8 mouse cellular contexts compared by ENCODE assay signal in the genomic region with DNA sequence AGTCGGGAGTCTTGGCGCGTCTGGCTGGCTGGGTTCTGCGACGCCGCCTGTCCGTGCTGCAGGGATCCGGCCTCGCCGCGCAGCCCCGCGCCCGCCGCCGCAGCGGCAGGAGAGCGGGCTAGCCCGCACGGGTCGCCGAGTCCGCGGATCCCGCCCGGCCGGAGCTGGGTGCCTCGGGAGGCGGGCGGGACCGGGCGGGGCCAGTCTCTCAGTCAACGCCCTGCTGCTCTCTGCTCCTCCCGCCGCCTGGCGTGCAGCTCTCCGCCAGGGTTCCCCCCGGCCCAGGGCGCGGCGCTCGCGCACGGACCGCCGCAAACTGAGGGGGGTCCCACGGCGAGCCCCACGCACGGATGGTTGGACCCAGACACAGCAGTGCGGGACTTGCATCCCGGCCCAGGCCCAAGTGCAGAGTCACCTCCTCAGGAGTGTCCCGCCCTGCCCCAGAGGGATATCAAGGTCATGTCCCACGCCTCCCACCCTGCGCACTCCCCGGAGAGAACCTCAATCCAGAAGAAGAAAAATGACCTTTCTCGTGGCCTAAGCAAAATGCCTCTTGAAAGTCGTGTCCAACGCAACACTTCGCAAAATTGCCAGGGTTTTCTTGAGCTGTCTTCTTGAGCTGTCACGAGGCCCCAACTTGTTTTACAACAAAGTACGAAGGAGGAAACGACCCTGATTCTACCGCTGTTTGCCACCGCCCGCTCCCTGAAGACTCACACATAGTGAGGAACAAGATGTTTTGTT. TPM values are rescaled to one million over a fixed set of nuclear protein-coding genes. Genes with fewer than 3 reads are reported as not detected.
DNase-seq lines count a peak whose midpoint lies in the region; ATAC-seq and TF ChIP-seq lines count a peak whose summit lies in the region.
"Had no signal": no experiment of that assay in that cellular context is flagged by ENCODE, and none has a peak within 500 bp of the region (broad histone marks: within the 10 kb centered on the region; RNA-seq: fewer than 3 reads in every experiment).

No protein-coding gene starts in this region.

- no peaks in the 10 kb centered on the region for H3K9me3 ChIP-seq in forebrain, postnatal 0 days (ENCODE audit: low read length)
- no peaks in the 10 kb centered on the region for H3K9me3 ChIP-seq in midbrain, embryonic 10.5 days (replicated peaks)
- H3K9me3 ChIP-seq in stomach, postnatal 0 days (ENCODE audit: control insufficient read depth, low read length), result no peaks in the 10 kb centered on the region

- peak overlapping the region; percentile 60 for H3K4me3 ChIP-seq in forebrain, postnatal 0 days (ENCODE audit: low read depth, low read length)
- peak overlapping the region; percentile 68 for H3K4me3 ChIP-seq in midbrain, embryonic 10.5 days
- H3K4me3 ChIP-seq in stomach, postnatal 0 days (ENCODE audit: low read depth, low read length), result peak overlapping the region; percentile 63
- H3K4me3 ChIP-seq: erythroblast, embryonic 14.5 days had no signal

- peak; percentile 62 for ATAC-seq in forebrain, postnatal 0 days
- peak; percentile 84 for ATAC-seq in stomach, postnatal 0 days (ENCODE audit: low FRiP score, low TSS enrichment)

- 2% methylated on average over 54 of the region's 66 CpGs for WGBS in forebrain, postnatal 0 days
- under 1% methylated on average over 57 of the region's 66 CpGs for WGBS in midbrain, embryonic 10.5 days
- 2% methylated on average over 33 of the region's 66 CpGs for WGBS in stomach, postnatal 0 days

- intact Hi-C loops in heart, postnatal 36 days (cut with DNase I), result no loop called here

- peaks cover 4% of the 10 kb centered on the region; the same call in 1 of the 2 replicates for H3K4me1 ChIP-seq in forebrain, postnatal 0 days (ENCODE audit: insufficient read depth)
- peaks cover 23% of the 10 kb centered on the region for H3K4me1 ChIP-seq in midbrain, embryonic 10.5 days
- no peaks in the 10 kb centered on the region for H3K4me1 ChIP-seq in stomach, postnatal 0 days (replicated peaks; ENCODE audit: control insufficient read depth, insufficient read depth)

- no peak for TF ChIP-seq EP300 in stomach, postnatal 0 days (optimal IDR thresholded peaks at IDR 0.05)

- peak; percentile 35 for DNase-seq in Muller cell, postnatal 12 days (ENCODE audit: inconsistent ontology term)
- DNase-seq in adrenal gland, adult 8-10 months, result peak; percentile 15
- DNase-seq in forebrain, postnatal 0 days, result peak; percentile 15
- DNase-seq in heart, postnatal 36 days, result peak; percentile 21 to 48
- DNase-seq in layer of hippocampus, postnatal 36 days, result peak; percentile 29 to 42
- peak; percentile 56 for DNase-seq in midbrain, embryonic 10.5 days (ENCODE audit: low spot score)
- peak; percentile 62 for DNase-seq in stomach, postnatal 0 days (ENCODE audit: low spot score)

- TF ChIP-seq CTCF in forebrain, postnatal 0 days (IDR thresholded peaks at IDR 0.05; ENCODE audit: low read depth), result 0 out of 2 replicates have a peak, but pooled peaks have one; percentile 17
- peak; percentile 46; the same call in 1 of the 2 replicates for TF ChIP-seq CTCF in stomach, postnatal 0 days (IDR thresholded peaks at IDR 0.05; ENCODE audit: low read depth)

- peak overlapping the region; percentile 94 for H3K4me2 ChIP-seq in forebrain, postnatal 0 days (ENCODE audit: low read depth)
- H3K4me2 ChIP-seq in stomach, postnatal 0 days (replicated peaks; ENCODE audit: low read depth), result peak overlapping the region; percentile 87

- H3K27ac ChIP-seq in forebrain, postnatal 0 days (ENCODE audit: low read depth, low read length), result no peak overlapping the region
- peak overlapping the region; percentile 49; the same call in 1 of the 2 replicates for H3K27ac ChIP-seq in midbrain, embryonic 10.5 days (replicated peaks)
- peak overlapping the region; percentile 78 for H3K27ac ChIP-seq in stomach, postnatal 0 days (replicated peaks)

- no peaks in the 10 kb centered on the region for H3K36me3 ChIP-seq in forebrain, postnatal 0 days (ENCODE audit: insufficient read depth)
- no peaks in the 10 kb centered on the region for H3K36me3 ChIP-seq in midbrain, embryonic 10.5 days
- H3K36me3 ChIP-seq in stomach, postnatal 0 days (ENCODE audit: control insufficient read depth, insufficient read depth, low read length), result no peaks in the 10 kb centered on the region

- H3K9ac ChIP-seq in forebrain, postnatal 0 days, result peak overlapping the region; percentile 52
- H3K9ac ChIP-seq in stomach, postnatal 0 days (ENCODE audit: low read length), result peak overlapping the region; percentile 61

- peaks cover 11% of the 10 kb centered on the region; the same call in 1 of the 2 replicates for H3K27me3 ChIP-seq in forebrain, postnatal 0 days (ENCODE audit: insufficient read depth, low read length)
- H3K27me3 ChIP-seq in midbrain, embryonic 10.5 days (ENCODE audit: low read depth, poor library complexity, severe bottlenecking), result peaks cover 63% of the 10 kb centered on the region
- no peaks in the 10 kb centered on the region for H3K27me3 ChIP-seq in stomach, postnatal 0 days (ENCODE audit: control insufficient read depth, insufficient read depth, low read length)

RNA-seq across cellular contexts. Expression of a gene that starts 0.5 kb away (rescaled TPM):
- total RNA-seq in adrenal gland, adult 8-10 months (2022), result 1 to 10 TPM; 2.6 to 7.6 (median 3.8) TPM
- 2.7 and 3.9 TPM in 2 replicates for total RNA-seq in forebrain, postnatal 0 days (2014; rRNA removed)
- 1.2 TPM in 2 replicates for polyA plus RNA-seq in forebrain, postnatal 0 days (2015; fragmentation: Nextera tagmentation; extraction: Ambion mirVana)
- total RNA-seq in heart, postnatal 36 days (2021), result under 1 TPM; 0.35 to 0.72 TPM
- total RNA-seq in layer of hippocampus, postnatal 36 days (2021), result 10 to 100 TPM; 10.9 to 12.6 TPM
- polyA plus RNA-seq in midbrain, embryonic 10.5 days (2016; fragmentation: Nextera tagmentation; extraction: Ambion mirVana), result 0.26 and 0.39 TPM in 2 replicates
- 6.1 and 6.7 TPM in 2 replicates for polyA plus RNA-seq in stomach, postnatal 0 days (2015; fragmentation: Nextera tagmentation; extraction: Ambion mirVana)
- polyA plus RNA-seq: erythroblast, embryonic 14.5 days had no signal

RNA-seq across cellular contexts. Expression of a gene that starts 58.4 kb away (rescaled TPM):
- not detected for total RNA-seq in adrenal gland, adult 8-10 months (2022)
- total RNA-seq in forebrain, postnatal 0 days (2014; rRNA removed), result not detected in 2 replicates
- not detected in 2 replicates for polyA plus RNA-seq in forebrain, postnatal 0 days (2015; fragmentation: Nextera tagmentation; extraction: Ambion mirVana)
- not detected for total RNA-seq in heart, postnatal 36 days (2021)
- total RNA-seq in layer of hippocampus, postnatal 36 days (2021), result not detected
- not detected in 2 replicates for polyA plus RNA-seq in midbrain, embryonic 10.5 days (2016; fragmentation: Nextera tagmentation; extraction: Ambion mirVana)
- not detected in 2 replicates for polyA plus RNA-seq in stomach, postnatal 0 days (2015; fragmentation: Nextera tagmentation; extraction: Ambion mirVana)
- polyA plus RNA-seq: erythroblast, embryonic 14.5 days had no signal
